Mouse (Mus musculus) C2C12 (cell line): ENCODE data around the gene Vmo1.

Experiments used
- CTCF ChIP-seq: IDR thresholded peaks from one replicate; pipeline ENCODE4 v1.5.1; 2011; ENCODE audit not compliant: control insufficient read depth, insufficient read depth, insufficient read length
- MAX ChIP-seq: IDR thresholded peaks from one replicate; pipeline ENCODE4 v1.6.1; 2011; ENCODE audit warnings: mild to moderate bottlenecking, control low read depth

GRCm38 (mm10) chr11:70504970-70505369 lies 9.4 kb downstream of the Vmo1 start, which contains the start of gene Tm4sf5:
- TF ChIP-seq CTCF (no peak), MAX (no peak)
